Mouse (Mus musculus): ENCODE measurements around the gene Unk.
"Not testable (repeated sequence)": the region's sequence is repeated elsewhere in the genome, so short reads cannot be mapped to it uniquely, and the experiment has no call there.

Unk gene

DNA sequence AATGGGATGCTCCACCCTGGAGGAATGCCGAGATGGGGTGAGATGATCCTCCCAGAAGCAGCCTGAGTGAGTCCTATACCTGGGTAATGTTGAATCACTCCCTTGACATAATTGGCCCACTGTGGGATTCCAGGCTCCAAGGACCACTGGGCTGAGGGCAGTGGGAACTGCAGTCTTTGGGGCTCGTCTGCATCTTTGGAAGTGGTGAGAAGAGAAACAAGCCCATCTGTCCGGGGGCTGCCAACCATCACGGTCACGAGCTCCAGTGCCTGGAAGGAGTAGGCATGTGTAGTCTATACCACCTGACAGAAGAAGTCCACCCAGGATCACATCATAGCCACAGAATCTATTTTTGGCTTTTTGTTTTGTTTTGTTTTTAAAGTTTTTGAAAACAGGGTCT is 19.2 kb upstream of the Unk start:
- DNase-seq = no peak

- no peak for DNase-seq
Measured at GRCm38 (mm10) chr11:116011529-116012261, 18.4 kb upstream of the Unk start.

GRCm38 (mm10) chr11:116012262-116012947 is 17.7 kb upstream of the Unk start, which contains the start of gene Galk1:
Galk1 (minus strand) TSS chr11:116012719.
- DNase-seq = peak; percentile 89 to 90

DNA sequence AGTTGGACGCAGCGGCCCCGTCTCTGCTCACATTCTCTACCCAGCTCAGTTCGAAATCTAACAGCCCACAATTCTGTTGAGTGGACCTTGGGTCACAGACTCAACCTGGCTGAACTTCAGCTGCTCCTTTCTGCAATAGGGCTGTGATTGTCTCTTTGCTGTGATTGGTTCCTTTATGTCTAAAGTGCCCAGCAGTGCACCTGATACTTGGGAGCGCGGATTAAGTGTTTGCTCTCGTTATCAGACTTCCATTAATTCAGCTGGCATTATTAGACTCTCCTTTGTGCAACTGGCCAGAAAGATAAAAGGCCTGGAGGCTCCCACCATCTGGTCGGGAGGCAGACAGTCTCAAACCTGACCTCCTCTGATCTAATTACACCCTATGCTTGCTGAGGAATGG is 15.3 kb upstream of the Unk start:
- no peak for DNase-seq

DNA sequence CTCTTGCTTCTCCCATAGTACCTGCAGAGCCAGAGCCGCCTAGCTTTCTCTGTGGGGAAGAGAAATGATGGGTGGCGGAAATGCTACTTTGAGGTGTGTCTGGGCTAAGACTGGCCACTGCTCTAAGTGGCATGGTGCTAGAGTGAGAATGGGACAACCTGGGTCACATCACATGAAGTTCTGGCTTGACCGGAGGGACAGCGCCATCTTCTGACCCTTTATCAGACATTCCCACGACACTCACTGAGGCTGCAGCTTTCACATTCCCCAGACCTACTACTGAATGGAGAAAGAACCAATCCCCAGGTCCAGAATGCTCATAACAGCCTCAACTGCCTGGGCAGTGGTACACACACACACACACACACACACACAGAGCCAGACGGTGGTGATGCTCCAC is 12.0 kb upstream of the Unk start:
- DNase-seq = peak; percentile 56 to 57

- DNase-seq = not testable (repeated sequence)
Measured at GRCm38 (mm10) chr11:116018867-116019266, 11.3 kb upstream of the Unk start.

DNA sequence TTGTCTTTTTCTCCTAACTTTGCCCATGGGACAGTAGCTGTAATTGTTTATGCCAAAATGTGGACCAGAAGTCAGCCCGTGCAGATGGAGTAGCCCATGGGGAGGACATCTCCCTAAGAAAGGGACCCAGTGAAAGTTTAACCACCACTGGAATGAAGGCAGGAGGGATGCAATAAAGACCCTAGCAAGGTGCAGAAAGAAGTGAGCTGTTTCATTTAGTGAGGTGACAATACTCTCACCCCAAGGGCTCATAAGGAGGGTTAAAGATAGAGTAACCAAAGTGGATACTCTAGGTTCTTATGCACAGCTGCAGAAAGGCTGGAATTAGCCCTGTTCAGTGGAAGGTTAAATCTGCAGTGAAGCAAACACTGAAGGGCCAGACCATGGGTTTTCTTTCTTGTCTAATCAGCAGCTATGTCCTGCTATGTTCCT is 10.7 kb upstream of the Unk start:
- DNase-seq = peak; percentile 47 to 56

- DNase-seq = peak; percentile 60 to 71
Measured at GRCm38 (mm10) chr11:116019976-116020411, 10.1 kb upstream of the Unk start.

DNA sequence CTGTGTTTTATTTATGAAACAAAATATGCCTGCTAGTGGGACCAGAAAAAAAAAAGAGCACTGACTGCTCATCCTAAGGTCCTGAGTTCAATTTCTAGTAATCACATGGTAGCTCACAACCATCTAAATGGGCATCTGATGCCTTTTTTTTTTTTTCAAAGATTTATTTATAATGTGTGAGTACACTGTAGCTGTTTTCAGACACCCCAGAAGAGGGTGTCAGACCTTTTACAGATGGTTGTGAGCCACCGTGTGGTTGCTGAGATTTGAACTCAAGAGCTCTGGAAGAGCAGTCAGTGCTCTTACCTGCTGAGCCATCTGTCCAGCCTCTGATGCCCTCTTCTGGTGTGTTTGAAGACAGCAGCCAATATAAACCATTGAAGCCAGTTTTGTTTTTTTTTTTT is 9.6 kb upstream of the Unk start:
- DNase-seq = peak; percentile 69 to 72

DNA sequence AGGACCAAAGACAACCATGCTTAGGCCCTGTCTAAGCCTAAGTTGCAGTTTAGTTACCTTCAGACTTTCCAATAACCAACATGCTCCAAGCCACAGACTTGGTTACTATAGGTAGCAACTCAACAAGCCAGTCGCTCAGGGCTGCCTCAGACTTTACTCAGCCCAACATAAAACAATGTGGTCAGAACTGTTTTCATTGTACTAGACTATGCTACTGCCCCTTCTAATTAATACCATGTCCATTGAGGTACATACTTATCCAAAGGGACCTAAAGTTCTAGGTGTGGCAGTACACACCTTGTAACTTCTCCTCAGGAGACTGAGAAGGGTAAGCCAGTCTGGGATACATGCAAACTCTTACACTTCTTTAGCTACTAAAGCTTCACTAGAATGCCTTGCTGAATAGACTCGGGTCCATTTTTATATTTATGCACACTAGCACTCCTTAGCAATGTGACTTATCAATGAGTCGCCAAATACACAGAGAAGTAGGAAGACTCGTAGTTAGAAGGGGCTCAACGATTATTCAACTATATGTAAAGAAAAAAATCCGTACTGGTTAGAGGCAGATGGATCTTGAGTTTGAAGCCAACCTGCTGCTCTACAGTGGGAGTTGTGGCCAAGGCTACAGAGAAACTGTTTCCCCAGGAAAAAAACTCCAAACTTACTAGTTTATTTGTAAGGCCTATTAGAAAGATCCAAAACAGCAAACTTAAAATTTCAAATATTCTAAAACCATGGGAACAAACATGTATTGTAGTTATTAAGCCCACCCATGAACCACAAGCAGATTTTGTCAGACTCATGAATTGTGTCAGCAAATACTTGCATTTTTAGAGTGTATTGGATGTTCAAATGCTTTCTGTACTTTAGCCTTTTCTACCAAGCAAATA is 8.5 kb upstream of the Unk start:
- peak; percentile 55 to 59 for DNase-seq

DNA sequence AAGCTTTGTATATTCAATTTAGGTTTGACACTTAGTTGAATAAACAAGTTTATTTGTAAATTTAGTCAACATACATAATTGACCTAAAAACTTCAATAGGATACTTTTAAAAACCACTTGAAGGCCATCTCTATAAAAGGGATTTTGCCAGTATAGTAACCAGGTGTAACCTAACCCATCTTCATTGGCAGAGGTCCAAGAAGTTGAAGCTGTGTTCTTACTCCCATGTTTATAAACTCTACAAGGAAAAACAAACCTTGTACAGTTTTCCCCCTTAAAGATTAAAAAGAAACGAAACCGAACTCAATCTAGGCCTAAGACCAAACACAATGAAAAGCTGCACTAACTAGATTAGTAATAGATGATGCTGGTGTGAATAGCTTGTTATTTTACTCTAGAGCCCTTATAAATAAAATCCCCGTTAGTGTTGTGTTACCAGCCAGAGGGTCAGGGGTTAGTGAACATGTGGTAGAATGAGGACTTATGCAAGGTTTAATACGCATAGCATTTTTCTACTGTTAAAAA is 7.8 kb upstream of the Unk start:
- DNase-seq = no peak

DNA sequence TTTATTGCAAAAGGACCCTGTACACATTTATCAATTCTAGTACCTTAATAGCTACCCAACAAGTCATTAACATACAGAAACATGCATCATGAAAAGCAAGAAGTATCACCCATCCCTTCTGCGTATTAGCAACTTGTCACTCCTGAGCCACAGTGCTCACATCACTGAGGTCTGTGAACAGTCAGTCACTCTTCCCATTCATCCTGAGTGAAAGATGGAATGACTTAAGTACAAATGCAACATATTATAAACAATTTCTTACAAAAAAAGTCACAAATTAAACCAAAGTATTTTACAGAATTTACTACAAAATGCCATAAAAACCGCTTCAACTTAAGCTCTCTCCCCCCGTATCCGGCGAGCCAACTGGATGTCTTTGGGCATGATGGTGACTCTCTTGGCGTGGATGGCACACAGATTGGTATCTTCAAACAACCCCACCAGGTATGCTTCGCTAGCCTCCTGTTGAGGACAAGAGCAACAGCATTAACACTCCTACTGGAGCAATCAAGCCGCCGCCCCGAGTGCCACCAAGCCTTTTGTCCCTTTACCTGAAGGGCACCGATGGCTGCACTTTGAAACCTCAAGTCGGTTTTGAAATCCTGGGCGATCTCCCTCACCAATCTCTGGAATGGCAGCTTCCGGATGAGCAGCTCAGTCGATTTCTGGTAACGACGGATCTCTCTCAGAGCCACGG is 6.9 kb upstream of the Unk start:
- DNase-seq = peak; percentile 52 to 59

- peak; percentile 85 to 88 for DNase-seq
Measured at GRCm38 (mm10) chr11:116023771-116024355, 6.3 kb upstream of the Unk start.

DNA sequence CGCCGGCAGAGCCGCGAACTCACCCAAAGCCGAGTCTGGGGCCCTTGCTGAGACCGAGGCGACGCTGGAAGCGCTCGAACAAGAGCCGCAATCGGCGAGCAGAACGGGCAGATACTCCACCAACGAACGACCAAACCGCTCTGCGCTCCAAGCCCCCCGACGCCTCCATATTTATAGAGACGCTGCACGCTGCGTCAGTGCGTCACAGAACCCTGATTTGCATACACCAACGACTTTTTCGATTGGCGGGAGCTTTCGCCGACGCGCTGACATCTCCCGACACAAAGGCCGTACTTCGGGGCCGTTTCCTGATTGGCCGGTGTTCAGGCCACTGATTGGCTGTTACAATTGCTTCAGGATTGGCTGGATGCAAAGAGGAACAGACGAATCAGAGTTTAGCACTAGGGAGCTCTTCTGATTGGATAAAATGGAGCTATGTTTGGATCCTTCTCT is 5.7 kb upstream of the Unk start:
- peak; percentile 97 for DNase-seq

DNA sequence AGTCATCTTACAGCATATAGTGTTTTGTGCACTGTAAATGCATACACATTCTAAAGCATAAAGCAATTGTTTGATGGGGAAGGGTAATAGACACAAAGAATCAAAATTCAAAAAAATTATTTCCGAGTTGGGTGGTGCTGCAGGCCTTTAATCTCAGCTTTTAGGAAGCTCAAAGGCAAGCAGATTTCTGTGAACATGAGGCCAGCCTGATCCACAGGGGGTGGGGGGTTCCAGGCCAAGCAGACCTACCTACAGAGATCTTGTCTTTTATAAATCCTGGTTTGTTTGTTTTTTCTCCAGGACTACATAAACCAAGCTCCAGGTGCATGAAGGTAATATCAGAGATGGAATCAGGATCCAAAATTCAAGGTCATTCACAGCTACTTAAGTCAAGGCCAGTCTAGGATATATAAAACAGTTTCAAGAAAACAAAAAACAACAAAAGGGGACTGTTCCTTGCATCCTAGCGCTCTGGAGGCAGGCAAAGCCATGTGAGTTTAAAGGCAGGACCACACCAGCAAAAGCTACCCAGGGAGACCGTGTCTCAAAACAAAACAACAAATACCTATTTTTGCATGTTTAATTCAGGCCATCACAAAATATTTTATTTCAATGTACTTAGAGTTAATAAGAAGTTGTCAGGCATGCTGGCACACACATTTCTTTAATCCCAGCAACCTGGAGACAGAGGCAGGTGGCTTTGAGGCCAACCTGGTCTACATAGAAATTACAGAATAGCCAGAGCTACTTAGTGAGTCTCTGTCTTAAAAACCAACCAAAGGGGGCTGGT is 4.9 kb upstream of the Unk start:
- no peak for DNase-seq

DNA sequence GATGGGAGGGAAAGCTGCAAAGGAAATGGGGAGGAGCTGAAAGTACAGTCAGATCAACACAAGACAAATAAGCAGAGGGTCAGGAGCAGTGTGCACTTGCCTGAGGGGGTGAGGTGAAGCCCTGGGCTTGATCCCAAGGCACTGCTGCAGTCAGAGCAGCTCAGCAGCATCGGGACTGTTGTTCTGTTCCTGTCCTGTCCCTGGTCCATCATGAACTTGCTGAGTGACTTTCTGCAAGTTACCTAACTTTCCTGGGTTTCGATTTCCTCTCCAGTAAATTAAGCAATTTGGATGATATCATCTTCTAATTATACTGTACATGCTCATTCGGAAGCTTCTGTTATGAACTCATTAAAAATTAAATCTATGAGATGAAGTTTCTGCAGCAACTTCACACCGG is 2.4 kb upstream of the Unk start, which contains the start of gene H3f3b:
TSS of gene H3f3b (minus strand) at position 207 of the 400 bp plus-strand sequence.
- DNase-seq = no peak

GRCm38 (mm10) chr11:116028177-116028865 is 1.8 kb upstream of the Unk start:
- no peak for DNase-seq

DNA sequence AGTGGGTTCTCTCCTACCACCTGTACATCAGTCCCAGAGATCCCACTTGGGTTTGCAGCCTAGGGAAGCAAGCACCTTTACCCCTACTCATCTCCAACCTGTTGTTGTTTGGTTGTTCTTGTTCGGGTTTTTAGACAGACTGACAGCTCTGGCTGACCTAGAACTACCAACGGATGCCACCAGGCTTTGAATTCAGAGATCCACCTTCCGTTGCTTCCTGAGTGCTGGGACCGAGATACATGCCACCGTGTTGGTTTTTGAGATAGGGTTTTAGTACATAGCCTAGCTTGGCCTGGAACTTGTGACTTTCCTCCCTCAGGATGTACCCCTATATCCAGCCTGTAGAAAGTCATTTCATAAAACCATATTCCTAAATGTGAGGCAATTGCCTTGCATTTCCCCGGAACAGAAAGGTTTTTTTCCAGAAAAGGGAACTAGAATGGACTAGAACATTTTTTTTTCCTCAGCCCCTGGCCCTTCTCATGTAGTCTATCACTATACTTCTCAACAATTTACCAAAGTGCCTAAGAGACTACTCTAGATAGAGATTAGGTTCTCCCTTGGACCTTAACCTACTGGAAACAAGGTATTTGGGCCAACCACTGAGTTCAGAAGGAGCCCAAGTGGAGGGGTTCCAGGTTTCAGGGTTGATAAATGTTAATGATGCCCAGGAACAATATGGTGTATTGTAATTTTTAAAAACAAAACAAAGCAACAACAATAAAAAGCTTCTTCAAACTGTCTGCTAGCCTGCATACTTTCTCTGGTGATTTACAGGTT is 846 bp upstream of the Unk start:
- DNase-seq = no peak
